Mouse (Mus musculus): ENCODE results near the gene Slc29a3. TPM values are rescaled to one million over a fixed set of nuclear protein-coding genes. Genes with fewer than 3 reads are reported as not detected.
A peak's percentile ranks its signal among the peaks of the same experiment; 100 is the strongest.

The Slc29a3 gene
- polyA plus RNA-seq (2012; rRNA removed) = 9.6 and 9.9 TPM in 2 replicates

- Histone ChIP-seq H3K4me3 (replicated peaks; ENCODE audit: insufficient read depth, low read depth, low read length) (peak within 1 kb of the TSS; percentile 61), H3K27me3 (ENCODE audit: control insufficient read depth, insufficient read depth, low read length) (no peaks in the 10 kb centered on the region), H3K27ac (ENCODE audit: insufficient read depth, low read length) (no peak within 1 kb of the TSS), H3K4me1 (ENCODE audit: control insufficient read depth, insufficient read depth, low read length) (no peaks in the 10 kb centered on the region; the same call in 1 of the 2 replicates)
- peak; percentile 89 for DNase-seq
- peak; percentile 24; the same call in 1 of the 2 replicates for TF ChIP-seq CTCF (IDR thresholded peaks at IDR 0.05; ENCODE audit: borderline replicate concordance, insufficient read depth, low read depth, low read length)
- peak; percentile 75 for TF ChIP-seq POLR2A (IDR thresholded peaks at IDR 0.05; ENCODE audit: borderline replicate concordance, insufficient read depth, low read length)
- WGBS = 6% methylated on average over 41 of the region's 41 CpGs
Measured at GRCm38 (mm10) chr10:60752040-60753020, at the start of gene Slc29a3. Gene Slc29a3 (minus strand): TSS chr10:60752794.

GRCm38 (mm10) chr10:60801898-60802412, 49.4 kb upstream of the Slc29a3 start:
- no peak overlapping the region for H3K27ac ChIP-seq (ENCODE audit: insufficient read depth, low read length)
- H3K4me1 ChIP-seq (ENCODE audit: control insufficient read depth, insufficient read depth, low read length) = peaks cover 90% of the 10 kb centered on the region
- H3K27me3 ChIP-seq (ENCODE audit: control insufficient read depth, insufficient read depth, low read length) = no peaks in the 10 kb centered on the region
- 46% methylated on average over 12 of the region's 12 CpGs for WGBS
- DNase-seq = no peak
- no peak for TF ChIP-seq POLR2A (IDR thresholded peaks at IDR 0.05; ENCODE audit: borderline replicate concordance, insufficient read depth, low read length)
- no peak for TF ChIP-seq CTCF (IDR thresholded peaks at IDR 0.05; ENCODE audit: borderline replicate concordance, insufficient read depth, low read depth, low read length)
- no peak overlapping the region for H3K4me3 ChIP-seq (replicated peaks; ENCODE audit: insufficient read depth, low read depth, low read length)

- H3K27ac ChIP-seq (ENCODE audit: insufficient read depth, low read length) = no peak overlapping the region
- no peak overlapping the region for H3K4me3 ChIP-seq (replicated peaks; ENCODE audit: insufficient read depth, low read depth, low read length)
- no peak for DNase-seq
- H3K4me1 ChIP-seq (ENCODE audit: control insufficient read depth, insufficient read depth, low read length) = peaks cover 89% of the 10 kb centered on the region
- no peaks in the 10 kb centered on the region for H3K27me3 ChIP-seq (ENCODE audit: control insufficient read depth, insufficient read depth, low read length)
- WGBS = 27% methylated on average over 11 of the region's 11 CpGs
- no peak for TF ChIP-seq CTCF (IDR thresholded peaks at IDR 0.05; ENCODE audit: borderline replicate concordance, insufficient read depth, low read depth, low read length)
- no peak for TF ChIP-seq POLR2A (IDR thresholded peaks at IDR 0.05; ENCODE audit: borderline replicate concordance, insufficient read depth, low read length)
Measured at GRCm38 (mm10) chr10:60801168-60801897, 48.7 kb upstream of the Slc29a3 start.

DNA sequence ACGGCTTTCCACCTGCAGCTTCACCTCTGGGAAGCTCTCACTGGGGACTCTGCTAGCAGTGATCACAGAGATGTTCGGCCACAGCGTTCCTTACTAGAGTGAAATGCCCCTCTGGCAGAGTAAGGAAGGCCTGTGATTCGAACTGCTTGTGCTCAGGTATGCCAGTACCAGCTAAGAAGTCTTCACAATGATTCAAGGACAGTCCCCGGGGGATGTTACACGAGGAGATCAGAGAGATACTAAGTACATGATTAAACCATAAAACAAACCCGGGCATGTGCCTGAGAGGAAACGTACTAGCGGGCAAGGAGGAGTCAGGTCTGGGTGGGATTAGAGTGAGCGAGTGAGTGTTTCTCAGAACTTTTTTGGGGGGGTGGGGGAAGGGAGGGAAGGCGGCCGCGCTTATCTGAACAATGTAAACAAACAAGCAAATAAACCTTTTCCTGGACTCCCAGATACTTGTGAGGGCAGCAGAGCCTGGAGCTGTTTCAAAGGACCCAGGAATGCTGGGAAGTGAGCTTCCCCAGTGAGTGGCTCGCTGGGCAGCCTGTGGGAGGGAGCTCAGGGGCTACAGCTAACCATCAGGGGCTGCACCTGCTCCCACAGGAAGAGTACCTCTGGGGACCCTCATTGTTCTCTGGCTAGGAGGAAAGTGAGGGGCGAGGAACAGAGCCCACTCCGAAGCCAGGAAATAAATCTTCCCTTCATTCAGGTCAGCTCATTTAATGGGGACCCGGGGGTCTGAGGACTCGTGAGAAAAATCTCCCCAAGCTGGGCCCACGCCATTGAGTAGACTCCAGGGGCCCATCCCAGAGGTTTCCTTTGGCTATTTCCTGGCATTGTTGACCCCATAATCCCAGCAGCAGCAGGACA, 47.9 kb upstream of the Slc29a3 start:
- TF ChIP-seq CTCF (IDR thresholded peaks at IDR 0.05; ENCODE audit: borderline replicate concordance, insufficient read depth, low read depth, low read length) (no peak), POLR2A (IDR thresholded peaks at IDR 0.05; ENCODE audit: borderline replicate concordance, insufficient read depth, low read length) (no peak)
- H3K4me3 ChIP-seq (replicated peaks; ENCODE audit: insufficient read depth, low read depth, low read length) = no peak overlapping the region
- H3K4me1 ChIP-seq (ENCODE audit: control insufficient read depth, insufficient read depth, low read length) = peaks cover 89% of the 10 kb centered on the region
- no peaks in the 10 kb centered on the region for H3K27me3 ChIP-seq (ENCODE audit: control insufficient read depth, insufficient read depth, low read length)
- DNase-seq = no peak
- WGBS = 39% methylated on average over 19 of the region's 19 CpGs
- H3K27ac ChIP-seq (ENCODE audit: insufficient read depth, low read length) = no peak overlapping the region

- no peaks in the 10 kb centered on the region for H3K27me3 ChIP-seq (ENCODE audit: control insufficient read depth, insufficient read depth, low read length)
- H3K27ac ChIP-seq (ENCODE audit: insufficient read depth, low read length) = no peak overlapping the region
- peak in 1 of 2 experiments; percentile 51 for DNase-seq
- no peak overlapping the region for H3K4me3 ChIP-seq (replicated peaks; ENCODE audit: insufficient read depth, low read depth, low read length)
- 34% methylated on average over 14 of the region's 14 CpGs for WGBS
- H3K4me1 ChIP-seq (ENCODE audit: control insufficient read depth, insufficient read depth, low read length) = peaks cover 83% of the 10 kb centered on the region
- TF ChIP-seq CTCF (IDR thresholded peaks at IDR 0.05; ENCODE audit: borderline replicate concordance, insufficient read depth, low read depth, low read length) (no peak), POLR2A (IDR thresholded peaks at IDR 0.05; ENCODE audit: borderline replicate concordance, insufficient read depth, low read length) (no peak)
Measured at GRCm38 (mm10) chr10:60797682-60798422, 45.3 kb upstream of the Slc29a3 start.

GRCm38 (mm10) chr10:60796474-60796873, 43.9 kb upstream of the Slc29a3 start:
- 72% methylated on average over 7 of the region's 7 CpGs for WGBS
- TF ChIP-seq POLR2A (IDR thresholded peaks at IDR 0.05; ENCODE audit: borderline replicate concordance, insufficient read depth, low read length) (no peak), CTCF (IDR thresholded peaks at IDR 0.05; ENCODE audit: borderline replicate concordance, insufficient read depth, low read depth, low read length) (no peak)
- Histone ChIP-seq H3K4me1 (ENCODE audit: control insufficient read depth, insufficient read depth, low read length) (peaks cover 79% of the 10 kb centered on the region), H3K4me3 (replicated peaks; ENCODE audit: insufficient read depth, low read depth, low read length) (no peak overlapping the region), H3K27ac (ENCODE audit: insufficient read depth, low read length) (no peak overlapping the region), H3K27me3 (ENCODE audit: control insufficient read depth, insufficient read depth, low read length) (no peaks in the 10 kb centered on the region)
- no peak for DNase-seq
